Mouse (Mus musculus): ENCODE measurements around the gene Bhlhb9. TPM values are rescaled to one million over a fixed set of nuclear protein-coding genes. Genes with fewer than 3 reads are reported as not detected.

The Bhlhb9 gene
- polyA plus RNA-seq, 1 experiment from 2014 or later: 52.9 TPM

- no peaks in the 10 kb centered on the region for H3K27me3 ChIP-seq
- no peak overlapping the region for H3K4me3 ChIP-seq
- H3K9ac ChIP-seq: no peak overlapping the region
- H3K36me3 ChIP-seq: no peaks in the 10 kb centered on the region
- ATAC-seq (ENCODE audit: borderline replicate concordance, extremely low read depth, low FRiP score, low TSS enrichment): no peak
- no peak overlapping the region for H3K4me2 ChIP-seq
- no peaks in the 10 kb centered on the region for H3K4me1 ChIP-seq
- no peaks in the 10 kb centered on the region for H3K9me3 ChIP-seq
- 50% methylated on average over 3 of the region's 3 CpGs for WGBS
- H3K27ac ChIP-seq: no peak overlapping the region
Observed at GRCm38 (mm10) chrX:135925911-135926310, 128.5 kb downstream of the Bhlhb9 start.

GRCm38 (mm10) chrX:135928588-135928987 lies 131.2 kb downstream of the Bhlhb9 start:
- no peaks in the 10 kb centered on the region for H3K36me3 ChIP-seq
- no peaks in the 10 kb centered on the region for H3K9me3 ChIP-seq
- H3K4me2 ChIP-seq: no peak overlapping the region
- H3K4me1 ChIP-seq: no peaks in the 10 kb centered on the region
- no peak overlapping the region for H3K27ac ChIP-seq
- H3K4me3 ChIP-seq: no peak overlapping the region
- ATAC-seq (ENCODE audit: borderline replicate concordance, extremely low read depth, low FRiP score, low TSS enrichment): no peak
- no peak overlapping the region for H3K9ac ChIP-seq
- no peaks in the 10 kb centered on the region for H3K27me3 ChIP-seq

- H3K27ac ChIP-seq: no peak overlapping the region
- H3K9me3 ChIP-seq: no peaks in the 10 kb centered on the region
- H3K27me3 ChIP-seq: no peaks in the 10 kb centered on the region
- H3K9ac ChIP-seq: no peak overlapping the region
- H3K36me3 ChIP-seq: no peaks in the 10 kb centered on the region
- no peak overlapping the region for H3K4me3 ChIP-seq
- no peaks in the 10 kb centered on the region for H3K4me1 ChIP-seq
- 44% methylated on average over 1 of the region's 1 CpGs for WGBS
- no peak for ATAC-seq (ENCODE audit: borderline replicate concordance, extremely low read depth, low FRiP score, low TSS enrichment)
- H3K4me2 ChIP-seq: no peak overlapping the region
Observed at GRCm38 (mm10) chrX:135936452-135936851, 139.1 kb downstream of the Bhlhb9 start.

MicroRNAs within 50 kb of the gene (microRNA counts, 519-probe panel; counts per million panel counts)
- microRNA mmu-miR-1970: 19.7 counts per million

Small RNA genes lying within 50 kb of the gene (microRNA-seq; reads per million reads assigned to microRNA genes)
- not detected for gene Mir1970

Other genes with a start within 250 kb of the Bhlhb9 start
- not detected in 2 replicates for gene Nxf7, start 198.8 kb upstream of the Bhlhb9 start, polyA plus RNA-seq (2015; fragmentation: Nextera tagmentation; extraction: Ambion mirVana)
- not detected in 2 replicates for gene Prame, start 169.9 kb upstream of the Bhlhb9 start, polyA plus RNA-seq (2015; fragmentation: Nextera tagmentation; extraction: Ambion mirVana)
- not detected in 2 replicates for gene Tcp11x2, start 103.8 kb upstream of the Bhlhb9 start, polyA plus RNA-seq (2015; fragmentation: Nextera tagmentation; extraction: Ambion mirVana)
- not detected in 2 replicates for gene Tmsb15a, start 72.3 kb upstream of the Bhlhb9 start, polyA plus RNA-seq (2015; fragmentation: Nextera tagmentation; extraction: Ambion mirVana)
- gene Armcx5, start 54.9 kb upstream of the Bhlhb9 start, polyA plus RNA-seq (2015; fragmentation: Nextera tagmentation; extraction: Ambion mirVana): 9.1 and 9.5 TPM in 2 replicates
- gene Gprasp1, start 54.9 kb upstream of the Bhlhb9 start, polyA plus RNA-seq (2015; fragmentation: Nextera tagmentation; extraction: Ambion mirVana): 36.4 and 39.7 TPM in 2 replicates
- gene Gprasp2, start 41.4 kb downstream of the Bhlhb9 start, polyA plus RNA-seq (2015; fragmentation: Nextera tagmentation; extraction: Ambion mirVana): 21.8 and 26.1 TPM in 2 replicates
- gene Arxes2, start 196.2 kb downstream of the Bhlhb9 start, polyA plus RNA-seq (2015; fragmentation: Nextera tagmentation; extraction: Ambion mirVana): 57.4 and 57.8 TPM in 2 replicates
- gene Arxes1, start 235.8 kb downstream of the Bhlhb9 start, polyA plus RNA-seq (2015; fragmentation: Nextera tagmentation; extraction: Ambion mirVana): 22.0 and 22.8 TPM in 2 replicates